Mouse (Mus musculus) lung, embryonic 14.5 days (tissue): ENCODE data around the gene Polr3gl. TPM values are rescaled to one million over a fixed set of nuclear protein-coding genes. Genes with fewer than 3 reads are reported as not detected.
A peak's percentile ranks its signal among the peaks of the same experiment; 100 is the strongest.

ENCODE experiments used
- ATAC-seq: fragments of 200-750 bp; cut with Nextera tagmentation; 2 replicates; pipeline ENCODE4 v1.8.0; 2017; ENCODE audit warnings: mild to moderate bottlenecking, moderate TSS enrichment, moderate library complexity; ENCODE audit not compliant: insufficient read depth
- DNase-seq: peaks from one replicate; pipeline ENCODE4 v3.0.0-alpha.2; 2015
- H3K27ac ChIP-seq: fragments of 300-500 bp; sonication (generic); 2 replicates; pipeline ENCODE4 v1.5.1; 2014; ENCODE audit warnings: low read depth, mild to moderate bottlenecking, moderate library complexity
- H3K27me3 ChIP-seq: fragments of 300-500 bp; sonication (generic); 2 replicates; pipeline ENCODE4 v1.6.1; 2014; ENCODE audit warnings: low read length, control low read depth; ENCODE audit not compliant: insufficient read depth
- H3K36me3 ChIP-seq: fragments of 300-500 bp; sonication (generic); 2 replicates; pipeline ENCODE4 v1.6.1; 2014; ENCODE audit warnings: control low read depth; ENCODE audit not compliant: insufficient read depth
- H3K4me1 ChIP-seq: fragments of 300-500 bp; sonication (generic); 2 replicates; pipeline ENCODE4 v1.6.1; 2014; ENCODE audit warnings: antibody characterized with exemption, control low read depth; ENCODE audit not compliant: insufficient read depth
- H3K4me2 ChIP-seq: fragments of 300-500 bp; sonication (generic); 2 replicates; pipeline ENCODE4 v1.6.1; 2014; ENCODE audit warnings: mild to moderate bottlenecking
- H3K4me3 ChIP-seq: fragments of 300-500 bp; sonication (generic); 2 replicates; pipeline ENCODE4 v1.5.1; 2014; ENCODE audit warnings: low read depth, low read length
- H3K9ac ChIP-seq: fragments of 300-500 bp; sonication (generic); 2 replicates; pipeline ENCODE4 v1.6.1; 2014
- H3K9me3 ChIP-seq: fragments of 300-500 bp; sonication (generic); 2 replicates; pipeline ENCODE4 v1.6.1; 2016; ENCODE audit warnings: low read depth, low read length, control low read depth
- CTCF ChIP-seq: IDR thresholded peaks from 2 replicates; pipeline ENCODE4 v1.5.1; 2016; ENCODE audit warnings: antibody characterized with exemption, low read depth
- WGBS: fragments of 180-500 bp; shearing (Covaris S2); extraction: QIAGEN DNeasy Blood & Tissue Kit; methylation state at CpG from one replicate; pipeline ENCODE4 v1.1.7; 2014; 5-methylcytosine and 5-hydroxymethylcytosine counted together
- polyA plus RNA-seq: library from polyadenylated mRNA; unstranded; fragments of >200 nt; fragmentation: Nextera tagmentation; extraction: Ambion mirVana; gene quantifications from 2 replicates; pipeline ENCODE4 v1.2.1, GENCODE M21; 2014

The Polr3gl gene
- polyA plus RNA-seq: 17.8 and 22.9 TPM in 2 replicates

DNA sequence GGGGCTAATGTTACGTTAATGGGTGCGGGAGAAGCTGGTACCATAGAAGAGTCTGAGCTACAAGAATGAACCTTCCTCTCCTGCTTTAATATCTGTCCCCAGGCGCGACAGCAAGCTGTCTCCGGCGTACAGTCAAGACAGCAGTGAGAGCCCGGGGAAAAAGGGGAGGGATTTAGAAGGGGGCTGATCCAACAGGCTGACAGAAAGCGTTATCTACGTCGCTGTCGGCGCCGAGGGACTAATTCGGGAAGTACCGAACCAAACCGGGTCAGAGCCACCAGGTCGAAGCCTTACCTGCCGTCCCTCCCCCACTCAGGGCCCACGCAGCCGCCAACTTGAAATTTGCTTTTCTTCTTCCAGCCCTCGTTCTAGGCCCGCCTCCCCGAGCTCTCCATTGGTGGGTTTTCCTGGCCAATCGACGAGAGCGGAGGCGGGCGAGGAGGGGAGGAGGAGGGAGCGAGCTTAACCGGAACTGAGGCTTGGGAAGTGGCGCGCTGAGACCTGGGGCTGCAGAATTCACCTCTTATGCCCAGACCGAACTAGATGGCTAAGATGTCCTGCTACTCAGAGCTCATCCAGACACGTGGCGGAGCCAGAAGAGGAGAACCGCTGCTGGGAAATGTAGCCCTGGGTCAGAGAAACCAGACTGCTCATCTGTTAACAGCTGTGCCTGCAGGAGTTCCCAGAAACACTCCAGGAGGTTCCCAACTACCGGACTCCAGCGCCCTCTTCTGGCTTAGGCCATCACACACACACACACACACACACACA is at the start of gene Polr3gl:
Polr3gl (minus strand) TSS at position 392 of the 771 bp plus-strand sequence.
- under 1% methylated on average over 36 of the region's 38 CpGs for WGBS
- H3K27me3 ChIP-seq: peaks cover 31% of the 10 kb centered on the region
- peak; percentile 87 for ATAC-seq

DNA sequence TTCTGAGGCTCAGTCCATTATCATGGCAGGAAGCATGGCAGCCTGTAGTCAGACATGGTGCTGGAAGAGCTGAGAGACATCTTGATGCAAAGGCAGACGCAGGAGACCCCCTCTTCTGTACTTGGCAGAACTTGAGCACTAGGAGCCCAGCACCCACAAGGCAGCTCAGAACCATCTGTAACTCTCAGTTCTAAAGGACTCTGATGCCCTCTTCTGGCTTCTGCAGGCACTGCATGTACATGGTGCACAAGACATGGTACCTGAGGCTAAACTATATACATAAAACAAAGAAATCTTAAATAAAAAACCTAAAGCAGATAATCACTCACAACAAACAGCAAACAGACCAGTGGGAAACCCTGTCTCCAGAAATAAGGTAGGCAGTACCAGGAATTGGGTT is 45.2 kb upstream of the Polr3gl start:
- Histone ChIP-seq H3K4me3 (no peak overlapping the region), H3K4me1 (peaks cover 5% of the 10 kb centered on the region; the same call in 1 of the 2 replicates), H3K27me3 (no peaks in the 10 kb centered on the region), H3K27ac (no peak overlapping the region), H3K4me2 (no peak overlapping the region), H3K36me3 (peaks cover 57% of the 10 kb centered on the region), H3K9ac (no peak overlapping the region), H3K9me3 (no peaks in the 10 kb centered on the region)
- ATAC-seq: no peak
- DNase-seq: peak; percentile 81
- WGBS: 73% methylated on average over 1 of the region's 1 CpGs
- peak; percentile 74 for TF ChIP-seq CTCF

More for the DNA sequence above, at the start of gene Polr3gl:
- peak within 1 kb of the TSS; percentile 80 for H3K4me2 ChIP-seq
- no peaks in the 10 kb centered on the region for H3K9me3 ChIP-seq
- H3K4me3 ChIP-seq: peak within 1 kb of the TSS; percentile 64
- peak within 1 kb of the TSS; percentile 71 for H3K9ac ChIP-seq
- peaks cover 8% of the 10 kb centered on the region; the same call in 1 of the 2 replicates for H3K4me1 ChIP-seq
- peak within 1 kb of the TSS; percentile 84 for H3K27ac ChIP-seq
- H3K36me3 ChIP-seq: no peaks in the 10 kb centered on the region
- DNase-seq: peak; percentile 96
- peak; percentile 45 for TF ChIP-seq CTCF

DNA sequence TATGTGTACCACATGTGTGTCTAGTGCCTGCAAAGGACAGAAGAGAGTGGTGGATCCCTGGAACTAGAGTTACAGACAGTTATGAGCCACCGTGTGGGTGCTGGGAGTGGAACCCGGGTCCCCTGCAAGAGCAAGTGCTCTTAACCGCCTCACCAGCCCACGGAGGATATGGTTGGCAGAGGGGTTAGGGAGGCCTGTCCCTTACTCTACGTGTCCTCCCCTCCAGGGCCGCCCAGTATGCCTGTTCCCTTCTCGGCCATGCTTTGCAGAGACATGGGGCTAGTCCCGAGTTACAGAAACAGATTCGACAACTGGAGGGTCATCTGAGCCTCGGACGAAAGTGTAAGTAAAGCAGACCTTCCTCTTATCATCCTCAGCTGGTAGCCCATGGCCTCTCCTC is 42.5 kb upstream of the Polr3gl start:
- Histone ChIP-seq H3K9me3 (no peaks in the 10 kb centered on the region), H3K27me3 (no peaks in the 10 kb centered on the region), H3K4me3 (peak overlapping the region; percentile 93), H3K36me3 (peaks cover 58% of the 10 kb centered on the region), H3K9ac (peak overlapping the region; percentile 97), H3K27ac (no peak overlapping the region), H3K4me1 (peaks cover 5% of the 10 kb centered on the region; the same call in 1 of the 2 replicates), H3K4me2 (peak overlapping the region; percentile 66)
- TF ChIP-seq CTCF: no peak
- ATAC-seq: no peak
- 59% methylated on average over 11 of the region's 11 CpGs for WGBS
- DNase-seq: no peak

DNA sequence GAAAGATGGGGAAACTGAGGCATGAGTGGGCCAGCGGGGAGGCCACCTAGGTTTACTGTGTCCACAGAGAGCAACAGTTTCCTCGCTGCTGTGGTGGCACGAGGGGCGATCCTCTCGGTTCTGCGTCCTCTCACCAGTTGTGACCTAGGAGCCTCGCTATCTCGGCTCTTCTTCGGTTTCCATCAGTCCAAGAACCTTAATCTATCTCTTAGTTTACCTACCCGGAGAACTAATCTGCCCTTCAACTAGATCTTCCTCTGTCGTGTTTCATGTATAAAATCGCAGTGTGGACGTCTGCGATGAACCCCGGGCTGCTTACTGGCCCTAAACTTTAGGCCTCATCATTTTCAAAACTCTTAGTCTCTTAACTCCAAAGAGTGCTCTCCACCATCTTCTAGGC is 41.9 kb upstream of the Polr3gl start:
- H3K27me3 ChIP-seq: no peaks in the 10 kb centered on the region

DNA sequence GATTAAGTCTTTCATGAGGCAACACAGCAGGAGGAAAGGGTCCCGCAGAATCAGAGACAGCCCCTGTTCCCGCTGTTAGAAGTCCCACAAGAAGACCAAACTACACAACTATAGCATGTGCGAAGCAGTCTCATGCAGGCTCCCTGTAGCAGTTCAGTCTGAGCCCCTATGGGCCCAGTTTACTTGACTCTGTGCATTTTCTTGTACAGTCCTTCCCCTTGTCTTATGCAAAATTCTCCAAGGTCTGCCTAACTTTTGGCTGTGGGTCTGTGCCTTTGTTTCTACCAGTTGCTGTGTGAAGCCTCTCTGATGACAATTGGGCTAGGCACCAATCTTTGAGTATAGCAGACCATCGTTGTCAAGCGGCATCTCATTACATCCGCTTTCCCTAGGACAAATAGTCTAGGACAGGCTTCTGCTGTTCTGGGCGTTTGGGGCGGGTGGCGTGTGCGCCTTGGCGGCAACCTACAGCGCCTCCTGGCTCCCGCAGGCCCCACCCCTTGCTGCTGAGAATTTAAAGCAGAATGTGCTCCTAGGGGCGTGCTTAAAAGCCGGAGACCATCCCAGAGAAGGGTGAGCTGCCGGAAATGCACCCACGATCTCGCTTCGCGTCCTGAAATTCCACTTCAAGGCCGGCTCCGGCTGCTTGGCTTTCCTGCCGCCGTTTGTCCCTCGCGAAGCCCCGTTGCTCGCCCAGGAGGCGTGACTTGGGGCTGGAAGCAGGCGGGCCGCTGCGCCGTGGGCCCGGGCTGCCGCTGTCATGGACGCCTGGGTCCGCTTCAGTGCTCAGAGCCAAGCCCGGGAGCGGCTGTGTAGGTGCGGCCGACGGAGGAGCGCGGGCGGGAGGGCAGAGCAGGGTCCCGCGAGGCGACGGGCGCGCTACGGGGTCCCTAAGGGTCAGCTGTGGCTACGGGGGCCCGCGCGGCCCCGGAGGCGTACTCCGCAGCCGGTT is 41.2 kb upstream of the Polr3gl start, which contains the start of the genes Pex11b and Gm42957:
Pex11b (plus strand) TSS at position 449 of the 952 bp plus-strand sequence.
Gm42957 (plus strand) TSS at position 547 of the 952 bp plus-strand sequence.
- Histone ChIP-seq H3K4me1 (peaks cover 5% of the 10 kb centered on the region; the same call in 1 of the 2 replicates), H3K9ac (peak within 1 kb of the TSS; percentile 97), H3K4me3 (peak within 1 kb of the TSS; percentile 93), H3K27ac (peak within 1 kb of the TSS; percentile 86), H3K4me2 (peak within 1 kb of the TSS; percentile 66), H3K36me3 (peaks cover 56% of the 10 kb centered on the region), H3K27me3 (no peaks in the 10 kb centered on the region), H3K9me3 (no peaks in the 10 kb centered on the region)
- DNase-seq (peak; percentile 93), ATAC-seq (peak; percentile 97)
- TF ChIP-seq CTCF: peak; percentile 56
- 2% methylated on average over 60 of the region's 60 CpGs for WGBS

More for the DNA sequence above, 41.9 kb upstream of the Polr3gl start:
- Histone ChIP-seq H3K9ac (peak overlapping the region; percentile 97), H3K4me1 (peaks cover 5% of the 10 kb centered on the region; the same call in 1 of the 2 replicates), H3K36me3 (peaks cover 58% of the 10 kb centered on the region), H3K4me2 (peak overlapping the region; percentile 66), H3K27ac (peak overlapping the region; percentile 86), H3K9me3 (no peaks in the 10 kb centered on the region), H3K4me3 (peak overlapping the region; percentile 93)
- ATAC-seq (no peak), DNase-seq (no peak)
- 5% methylated on average over 15 of the region's 15 CpGs for WGBS
- no peak for TF ChIP-seq CTCF

DNA sequence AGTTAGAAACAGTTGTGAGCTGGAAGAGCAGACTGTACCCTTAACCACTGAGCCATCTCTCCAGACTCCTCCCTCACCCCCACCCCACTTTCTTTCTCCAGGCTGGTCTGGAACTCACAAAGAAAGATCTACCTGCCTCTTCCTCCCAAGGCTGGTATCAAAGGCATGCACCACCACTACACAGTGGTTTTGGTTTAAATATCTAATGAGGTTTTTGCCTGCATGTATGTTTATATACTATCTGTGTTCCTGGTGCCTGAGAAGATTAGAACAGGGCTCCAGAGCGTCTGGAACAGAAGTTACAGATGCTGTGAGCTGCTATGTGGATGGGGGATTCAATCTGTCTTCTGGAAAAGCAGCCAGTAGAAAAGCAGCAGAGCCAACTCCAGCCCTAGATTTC is 40.0 kb upstream of the Polr3gl start:
- WGBS: 69% methylated on average over 1 of the region's 1 CpGs
- Histone ChIP-seq H3K4me3 (no peak overlapping the region), H3K36me3 (peaks cover 46% of the 10 kb centered on the region), H3K9ac (no peak overlapping the region), H3K27ac (no peak overlapping the region), H3K9me3 (no peaks in the 10 kb centered on the region), H3K27me3 (no peaks in the 10 kb centered on the region), H3K4me1 (peaks cover 7% of the 10 kb centered on the region; the same call in 1 of the 2 replicates), H3K4me2 (no peak overlapping the region)
- TF ChIP-seq CTCF: no peak
- ATAC-seq (no peak), DNase-seq (no peak)
